Mouse (Mus musculus): Measurements from ENCODE around the gene Fgf8.

The Fgf8 gene

DNA sequence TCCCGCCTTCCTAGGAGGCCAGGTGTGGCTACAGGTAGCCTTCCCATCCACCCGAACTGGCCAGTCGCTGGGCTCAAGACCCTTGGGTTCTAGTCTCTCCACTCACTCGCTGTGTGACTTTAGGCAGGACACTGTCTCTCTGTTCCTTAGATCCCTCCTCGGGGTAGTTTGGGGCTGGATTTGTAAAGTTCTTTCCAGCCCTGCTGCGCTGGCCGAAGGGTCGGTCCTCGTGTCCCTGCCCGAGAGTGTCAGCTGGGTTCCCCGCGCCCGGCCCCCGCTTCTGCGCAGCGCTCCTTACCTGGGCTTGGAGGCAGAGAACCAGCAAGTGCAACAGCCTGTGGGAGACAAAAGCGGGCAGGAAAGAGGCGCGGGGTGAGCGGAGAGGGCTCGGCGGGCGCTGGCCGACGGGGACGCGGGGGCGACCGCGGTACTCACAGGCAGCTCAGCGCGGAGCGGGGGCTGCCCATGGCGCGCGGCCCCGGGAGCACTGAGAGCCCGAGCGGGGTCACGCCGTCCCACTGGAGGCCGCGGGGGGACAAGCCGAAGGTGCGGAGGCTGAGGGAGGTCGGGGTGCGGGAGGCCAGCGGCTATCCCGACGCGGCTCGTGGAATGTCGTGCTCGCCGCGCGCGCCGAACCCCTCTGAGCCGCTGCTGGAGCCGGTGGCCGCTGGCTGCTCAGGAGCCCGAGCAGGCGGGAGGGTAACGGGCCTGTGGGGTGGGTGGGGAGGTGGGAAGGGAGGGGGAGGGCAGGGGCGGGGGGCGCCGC is at the start of gene Fgf8:
Fgf8 (minus strand) TSS at position 698 of the 766 bp plus-strand sequence.
- no peak for DNase-seq (ENCODE audit: low read depth, low spot score)

DNA sequence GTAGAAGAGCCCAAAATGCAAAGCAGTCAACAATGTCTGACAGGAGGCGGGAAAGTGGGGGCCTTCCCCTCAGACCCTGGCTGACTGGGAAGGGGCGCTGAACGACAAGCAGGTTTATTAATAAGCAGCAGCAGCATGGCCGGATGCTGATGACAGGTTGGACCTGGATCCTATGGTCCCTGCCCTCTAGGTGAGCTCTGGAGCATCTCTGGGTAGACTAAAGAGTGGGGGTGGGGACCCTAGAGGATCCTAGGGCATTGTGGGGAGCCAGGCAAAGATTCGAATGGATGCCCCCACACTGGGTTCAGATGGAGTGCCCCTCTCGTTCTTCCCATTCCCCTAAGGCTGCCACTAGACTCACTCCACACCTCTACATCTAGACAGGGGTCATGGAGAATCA is 49.7 kb upstream of the Fgf8 start:
- no peak for DNase-seq (ENCODE audit: low read depth, low spot score)

DNA sequence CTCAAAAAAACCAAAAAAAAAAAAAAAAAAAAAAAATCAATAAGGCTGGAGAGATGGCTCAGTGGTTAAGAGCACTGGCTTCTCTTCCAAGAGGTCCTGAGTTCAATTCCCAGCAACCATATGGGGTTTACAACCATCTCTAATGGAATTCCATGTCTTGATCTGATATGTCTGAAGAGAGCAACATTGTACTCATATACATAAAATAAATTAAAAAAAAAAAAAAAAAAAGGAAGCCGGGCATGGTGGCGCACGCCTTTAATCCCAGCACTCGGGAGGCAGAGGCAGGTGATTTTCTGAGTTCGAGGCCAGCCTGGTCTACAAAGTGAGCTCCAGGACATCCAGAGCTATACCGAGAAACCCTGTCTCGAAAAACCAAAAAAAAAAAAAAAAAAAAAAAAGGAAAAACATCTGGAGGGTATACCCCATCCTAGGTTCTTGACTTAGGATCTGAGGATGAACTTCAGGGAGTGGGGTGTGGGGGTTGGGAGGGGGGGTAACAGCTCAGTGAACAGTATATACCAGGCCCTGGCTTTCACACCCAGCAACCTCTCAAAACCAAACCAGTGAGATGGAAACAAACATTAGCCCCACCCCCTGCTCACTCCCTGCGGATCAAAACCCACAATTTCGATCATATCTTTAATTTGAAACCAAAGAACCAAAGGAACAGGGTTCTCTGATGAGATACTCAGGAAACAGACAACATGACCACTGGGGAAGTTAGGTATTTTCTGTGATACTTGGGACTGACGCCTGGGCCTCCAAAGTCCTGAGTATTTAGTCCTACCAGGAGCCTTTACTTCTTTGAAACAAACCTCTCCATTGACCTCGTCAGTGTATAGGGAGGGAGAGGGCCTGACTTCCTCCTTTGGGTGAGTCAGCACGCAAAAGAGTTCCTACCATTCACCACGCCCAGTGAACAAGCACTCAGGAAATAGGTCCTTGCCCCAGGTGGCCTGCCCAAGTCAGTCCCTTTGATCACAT is 47.5 kb upstream of the Fgf8 start:
- no peak for DNase-seq (ENCODE audit: low read depth, low spot score)

DNA sequence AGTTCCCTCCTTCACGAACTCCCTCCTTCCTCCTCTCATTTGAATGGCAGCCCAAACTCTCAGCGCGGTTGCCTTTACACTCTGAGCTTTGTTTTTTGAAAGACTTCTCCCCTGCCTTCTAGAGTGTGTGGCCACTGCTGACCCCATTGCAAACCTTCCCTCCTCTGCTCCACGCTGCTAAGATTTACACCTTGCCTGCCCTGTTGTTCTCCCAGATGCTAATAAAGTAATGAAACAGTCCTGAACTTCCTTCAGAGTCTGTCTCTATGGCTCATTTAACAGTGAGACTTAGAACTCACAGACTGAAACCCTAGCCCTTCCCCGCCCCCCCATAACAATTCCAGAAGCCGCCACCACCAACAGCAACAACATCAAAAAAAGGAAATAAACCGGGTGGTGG is 46.6 kb upstream of the Fgf8 start:
- no peak for DNase-seq (ENCODE audit: low read depth, low spot score)

DNA sequence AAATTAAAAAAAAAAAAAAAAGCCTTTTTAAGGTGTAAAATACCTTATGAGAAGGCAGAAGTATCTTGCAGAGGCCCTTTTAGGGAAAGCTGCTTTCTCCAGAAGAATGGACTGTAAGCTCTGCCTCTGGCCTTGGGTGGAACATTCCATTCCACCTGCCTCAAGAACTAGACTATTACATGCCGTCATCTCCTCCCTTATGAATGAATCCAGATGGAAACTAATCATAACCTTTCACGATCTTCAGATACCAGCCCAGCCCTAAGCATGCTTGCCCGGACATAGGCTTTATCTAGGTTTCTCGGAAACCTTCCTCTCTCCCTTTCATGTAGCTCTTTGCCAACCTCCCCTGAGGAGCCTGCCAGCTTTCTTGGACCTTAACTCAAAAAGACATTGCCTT is 45.6 kb upstream of the Fgf8 start:
- no peak for DNase-seq (ENCODE audit: low read depth, low spot score)

DNA sequence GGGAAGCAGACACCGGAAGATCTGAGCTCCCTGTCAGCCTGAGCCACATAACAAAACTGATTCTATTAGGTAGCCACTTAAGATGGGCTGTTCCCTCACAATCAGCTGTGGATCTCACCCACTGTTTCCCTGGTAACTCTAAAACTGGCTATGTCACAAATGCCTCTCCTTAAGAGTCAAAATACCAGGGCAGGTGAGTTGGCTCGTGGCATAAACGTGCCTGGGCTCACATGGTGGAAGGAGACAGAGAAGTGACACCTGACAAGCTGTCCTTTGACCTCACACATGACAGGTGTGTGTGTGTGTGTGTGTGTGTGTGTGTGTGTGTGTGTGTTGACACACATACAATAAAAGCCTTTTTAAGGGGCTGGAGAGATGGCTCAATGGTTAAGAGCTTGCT is 44.7 kb upstream of the Fgf8 start:
- DNase-seq (ENCODE audit: low read depth, low spot score), result no peak

DNA sequence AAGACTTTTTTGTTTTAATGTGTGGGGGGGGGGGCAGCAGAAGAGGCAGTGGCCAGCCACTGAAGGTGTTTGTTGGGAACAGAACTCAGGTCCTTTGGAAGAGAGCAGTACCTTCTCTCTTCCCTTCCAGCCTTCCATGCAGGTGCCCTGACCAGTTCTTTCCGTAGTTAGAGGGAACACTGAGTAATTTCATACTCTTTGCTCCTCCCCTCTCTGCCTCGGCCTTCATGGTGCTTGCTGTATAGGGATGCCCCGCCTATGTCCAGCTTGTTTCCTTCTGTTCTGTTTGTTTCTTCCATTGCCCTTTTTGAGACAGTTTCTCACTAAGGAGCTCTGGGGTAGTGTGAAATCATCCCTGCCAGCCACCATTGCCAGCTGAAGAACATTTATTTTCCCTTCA is 42.8 kb upstream of the Fgf8 start:
- DNase-seq (ENCODE audit: low read depth, low spot score), result no peak

DNA sequence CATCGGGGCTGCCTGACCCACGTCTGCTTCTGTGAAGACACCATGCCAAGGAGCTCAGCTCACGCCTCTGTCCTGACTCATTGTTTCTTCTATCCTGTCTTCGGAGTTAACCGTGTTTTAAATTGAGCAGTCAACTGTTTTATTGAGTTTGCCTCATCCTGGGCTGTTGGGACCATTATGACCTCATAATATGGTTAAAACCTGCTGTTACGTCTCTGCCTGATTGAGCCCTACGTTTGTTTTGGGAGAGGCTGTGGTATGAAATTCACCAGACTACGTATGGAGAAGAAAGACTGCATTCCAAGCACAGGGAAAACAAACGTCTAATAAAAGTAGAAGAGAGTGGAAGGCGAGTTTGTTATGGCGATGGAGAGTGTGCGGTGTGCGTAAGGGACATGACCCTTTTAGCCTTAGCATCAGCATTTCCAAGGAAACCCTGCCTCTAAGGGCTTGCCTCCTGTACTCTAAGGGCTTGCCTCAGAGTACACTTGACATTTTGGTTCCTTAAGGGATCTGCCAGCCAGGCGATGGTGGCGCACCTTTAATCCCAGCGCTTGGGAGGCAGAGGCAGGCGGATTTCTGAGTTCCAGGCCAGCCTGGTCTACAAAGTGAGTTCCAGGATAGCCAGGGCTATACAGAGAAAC is 41.3 kb upstream of the Fgf8 start:
- no peak for DNase-seq (ENCODE audit: low read depth, low spot score)

DNA sequence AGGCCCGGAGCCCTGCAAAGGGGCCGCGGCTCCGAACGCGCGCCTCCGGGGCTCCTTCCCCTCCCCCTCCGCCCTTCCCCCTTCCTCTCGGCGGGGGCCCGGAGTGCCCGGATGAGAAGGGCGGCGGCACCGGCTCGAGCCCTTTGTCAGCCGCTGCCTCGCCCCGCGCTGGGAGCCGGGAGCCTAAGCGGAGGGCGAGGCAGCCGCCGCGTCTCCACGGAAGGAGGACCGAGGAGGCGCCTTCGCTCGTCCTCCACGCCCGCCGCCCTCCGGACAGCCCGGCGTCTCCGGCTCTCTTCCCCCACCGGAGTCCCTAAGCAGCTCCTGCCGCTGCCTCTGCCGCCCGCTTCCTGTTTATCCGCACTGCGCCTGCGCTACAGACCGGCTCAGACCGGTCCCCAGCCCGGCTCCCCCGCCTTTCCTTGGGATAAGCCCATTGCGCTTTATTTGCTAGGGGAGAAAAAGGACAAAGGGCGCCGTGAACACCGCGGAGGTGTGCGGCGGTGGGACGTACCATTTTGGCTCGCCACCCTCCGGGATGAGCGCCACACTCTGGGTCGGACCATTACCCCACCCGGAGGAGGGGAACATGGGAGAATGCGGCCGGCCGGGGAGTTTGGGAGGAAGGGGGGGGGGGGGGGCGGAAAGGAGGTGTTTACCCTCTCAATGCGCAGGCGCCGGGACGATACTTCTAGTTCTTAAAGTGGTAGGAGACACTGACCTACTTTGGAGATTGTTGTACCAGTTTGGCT is 40.6 kb upstream of the Fgf8 start, which contains the start of gene Mgea5:
Mgea5 (minus strand) TSS at position 657 of the 752 bp plus-strand sequence.
- DNase-seq (ENCODE audit: low read depth, low spot score), result peak; percentile 99

DNA sequence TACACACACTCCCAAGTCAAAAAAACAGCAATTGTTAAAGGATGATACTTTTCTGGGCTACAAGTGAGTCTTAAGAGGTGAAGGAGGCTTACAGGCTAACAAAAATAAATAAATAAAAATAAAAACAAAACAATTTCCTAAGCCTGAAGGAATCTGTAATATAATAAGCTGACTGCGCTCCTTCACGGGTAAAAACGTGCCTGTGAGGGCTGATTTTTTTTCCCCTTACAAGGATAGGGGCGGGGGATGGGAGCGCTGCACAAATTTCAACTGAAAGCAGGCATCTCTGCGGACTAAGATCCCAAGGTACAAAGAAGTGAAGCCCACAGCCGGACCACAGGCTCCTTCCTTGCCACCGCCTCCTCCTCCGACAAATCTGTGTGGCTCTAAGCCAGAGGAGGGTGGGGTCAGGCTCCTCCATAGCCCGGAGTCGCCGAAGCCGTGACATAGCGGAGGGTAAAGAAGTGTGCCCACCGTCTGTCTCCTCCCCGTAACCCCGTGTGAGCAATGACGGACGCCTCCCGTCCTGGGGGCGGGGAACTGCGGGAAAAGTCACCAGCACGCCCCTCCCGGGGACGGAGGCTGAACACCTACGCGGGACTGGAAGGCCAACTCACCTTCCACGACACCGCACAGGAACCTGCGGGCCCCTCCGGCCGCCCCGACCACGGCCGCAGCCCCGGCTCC is 39.7 kb upstream of the Fgf8 start:
- DNase-seq (ENCODE audit: low read depth, low spot score), result peak; percentile 54

DNA sequence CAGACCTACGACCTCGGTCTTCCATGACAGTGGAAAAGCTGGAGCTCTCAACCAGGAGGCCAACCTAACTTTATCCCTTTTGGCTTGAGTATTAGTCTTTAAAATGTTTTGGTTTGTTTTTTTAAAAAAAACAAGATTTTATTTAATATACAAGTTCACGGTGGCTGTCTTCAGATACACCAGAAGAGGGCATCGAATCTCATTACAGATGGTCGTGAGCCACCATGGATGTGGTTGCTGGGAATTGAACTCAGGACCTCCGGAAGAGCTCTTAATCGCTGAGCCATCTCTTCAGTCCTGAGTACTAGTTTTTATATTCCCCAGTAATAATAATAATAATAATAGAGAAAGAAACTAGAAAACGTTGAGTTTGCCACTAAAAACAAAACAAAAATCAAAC is 39.0 kb upstream of the Fgf8 start:
- no peak for DNase-seq (ENCODE audit: low read depth, low spot score)

DNA sequence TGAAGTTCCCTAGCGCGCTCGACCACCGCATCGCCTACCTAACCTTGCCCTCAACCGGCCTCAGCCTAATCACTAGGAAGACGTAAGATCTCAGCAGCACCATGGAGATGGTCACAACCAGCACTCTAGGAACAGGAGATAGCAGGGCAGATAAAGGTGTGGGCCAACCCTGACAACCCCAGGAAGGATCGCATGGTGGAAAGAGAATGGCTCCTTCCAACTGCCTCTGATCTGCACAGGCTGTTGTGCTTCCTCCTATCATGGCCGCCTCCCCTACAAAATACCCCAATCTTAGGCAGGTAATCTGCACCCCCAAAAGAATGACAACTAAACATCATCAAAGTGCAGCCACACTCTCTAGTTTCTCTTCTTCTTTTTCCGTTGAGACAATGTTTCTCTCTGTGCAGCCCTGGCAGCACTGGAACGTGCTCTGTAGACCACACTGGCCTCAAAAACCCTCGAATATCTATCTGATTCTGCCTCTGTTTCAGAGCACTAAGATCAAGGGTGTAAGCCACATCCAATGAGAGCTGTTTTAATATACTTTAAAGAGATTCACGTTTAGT is 37.7 kb upstream of the Fgf8 start:
- no peak for DNase-seq (ENCODE audit: low read depth, low spot score)

DNA sequence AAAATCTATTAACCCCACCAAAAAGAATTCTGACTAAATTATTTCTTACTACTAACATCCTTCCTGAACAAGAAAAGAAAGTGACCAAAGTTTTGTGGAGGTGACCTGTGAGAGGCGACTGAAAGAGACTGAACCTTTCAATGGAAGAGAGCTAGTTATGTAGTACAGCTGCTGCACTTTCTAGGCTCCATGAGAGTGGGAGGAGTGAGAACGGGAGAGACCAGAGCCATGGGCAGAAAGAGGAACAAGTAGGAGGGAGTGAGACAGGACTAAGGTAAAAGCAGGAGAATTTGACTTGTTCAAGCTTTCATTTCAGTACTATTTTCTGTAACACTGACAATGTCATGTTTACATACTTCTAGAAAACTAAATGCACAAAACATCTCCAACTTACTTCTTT is 32.8 kb upstream of the Fgf8 start:
- no peak for DNase-seq (ENCODE audit: low read depth, low spot score)

DNA sequence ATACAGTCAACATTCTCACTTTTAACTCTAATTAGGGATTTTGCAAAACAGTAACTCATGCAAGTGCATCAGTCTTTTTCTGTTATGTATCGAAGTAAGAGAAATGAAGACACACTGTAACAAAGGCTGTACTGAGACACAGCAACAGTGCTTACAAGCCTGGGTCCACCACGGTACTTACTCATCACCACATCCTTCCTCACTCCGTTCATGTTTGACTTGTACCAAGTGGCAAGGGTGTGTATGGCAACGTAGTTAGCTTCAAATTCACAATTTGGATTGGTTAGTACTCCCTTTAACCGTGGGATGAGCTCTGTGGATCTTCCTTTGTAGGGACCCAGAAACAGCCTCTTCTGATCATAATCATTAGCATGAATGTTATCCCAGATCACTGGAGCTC is 28.8 kb upstream of the Fgf8 start:
- no peak for DNase-seq (ENCODE audit: low read depth, low spot score)

DNA sequence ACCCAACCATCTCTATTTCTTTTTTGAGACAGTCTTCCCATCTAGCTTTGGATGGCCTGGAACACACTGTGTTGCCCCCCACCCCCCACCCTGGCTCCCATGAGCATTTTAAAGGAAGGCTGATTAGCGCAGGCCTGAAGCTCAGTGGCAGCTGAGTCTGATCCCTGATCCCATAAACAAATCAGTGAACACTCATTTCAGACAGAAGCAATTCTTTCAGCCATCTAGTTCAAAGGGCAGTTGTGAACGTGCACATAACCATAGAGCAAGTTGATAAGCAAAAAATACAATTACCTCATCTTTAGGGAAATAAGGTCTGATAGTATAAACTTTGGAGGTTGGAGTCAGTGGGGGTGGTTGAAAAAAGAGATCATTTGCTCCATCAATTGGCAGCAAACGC is 18.1 kb upstream of the Fgf8 start:
- DNase-seq (ENCODE audit: low read depth, low spot score), result no peak

DNA sequence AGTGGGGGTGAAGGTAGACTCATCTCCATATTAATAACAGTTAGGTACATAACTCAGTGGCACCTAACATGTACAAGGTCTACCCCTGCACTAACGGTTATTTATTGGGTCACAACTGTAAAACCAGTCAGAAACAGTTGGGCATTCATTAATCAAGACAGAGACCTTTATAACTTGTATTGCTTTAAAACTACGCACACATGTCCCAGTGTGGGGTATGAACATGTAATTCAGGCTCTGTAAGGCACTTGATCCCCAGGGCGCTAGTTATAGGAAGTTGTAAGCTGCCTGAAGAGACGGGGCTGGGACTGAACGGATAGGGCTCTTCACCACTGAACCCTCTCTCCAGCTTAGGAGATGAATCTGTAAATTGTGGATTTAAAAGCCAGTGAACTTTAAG is 16.0 kb upstream of the Fgf8 start:
- no peak for DNase-seq (ENCODE audit: low read depth, low spot score)

DNA sequence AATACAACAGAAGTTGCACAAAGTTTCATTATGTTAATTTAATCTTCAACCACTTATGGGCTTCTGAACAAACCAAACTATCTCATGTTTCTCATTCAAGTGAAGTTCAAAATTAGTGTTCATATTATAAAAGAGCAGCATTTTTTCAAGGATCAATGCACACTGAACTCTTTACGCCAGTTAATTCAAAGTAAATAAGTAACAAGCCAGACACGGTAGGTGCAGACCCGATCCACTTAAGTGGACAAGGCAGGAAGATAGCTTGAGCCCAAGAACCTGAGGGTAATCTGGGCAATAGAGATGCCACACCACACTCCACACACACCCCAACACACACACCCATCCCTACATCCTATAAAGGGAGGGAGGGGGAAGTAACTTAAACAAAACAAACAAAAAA is 10.8 kb upstream of the Fgf8 start:
- no peak for DNase-seq (ENCODE audit: low read depth, low spot score)

DNA sequence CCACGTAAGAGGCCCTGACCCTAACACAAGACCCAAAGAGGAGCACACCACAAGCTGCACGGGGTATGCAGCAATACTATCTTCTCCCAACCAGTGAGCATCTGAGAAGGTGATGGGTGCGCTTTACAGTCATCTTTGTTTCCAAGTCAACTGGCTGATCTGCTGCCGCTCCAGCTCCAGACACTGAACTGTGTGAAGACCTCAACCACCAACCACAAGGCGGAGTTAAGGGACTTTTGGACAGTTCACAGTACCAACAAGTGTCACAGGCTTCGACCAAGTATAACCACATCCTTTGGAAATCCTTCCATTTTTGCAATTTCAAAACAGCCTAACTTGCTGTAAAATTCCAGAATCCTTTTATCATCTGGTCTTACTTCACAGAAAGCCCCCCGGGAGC is 9.2 kb upstream of the Fgf8 start:
- DNase-seq (ENCODE audit: low read depth, low spot score), result no peak

DNA sequence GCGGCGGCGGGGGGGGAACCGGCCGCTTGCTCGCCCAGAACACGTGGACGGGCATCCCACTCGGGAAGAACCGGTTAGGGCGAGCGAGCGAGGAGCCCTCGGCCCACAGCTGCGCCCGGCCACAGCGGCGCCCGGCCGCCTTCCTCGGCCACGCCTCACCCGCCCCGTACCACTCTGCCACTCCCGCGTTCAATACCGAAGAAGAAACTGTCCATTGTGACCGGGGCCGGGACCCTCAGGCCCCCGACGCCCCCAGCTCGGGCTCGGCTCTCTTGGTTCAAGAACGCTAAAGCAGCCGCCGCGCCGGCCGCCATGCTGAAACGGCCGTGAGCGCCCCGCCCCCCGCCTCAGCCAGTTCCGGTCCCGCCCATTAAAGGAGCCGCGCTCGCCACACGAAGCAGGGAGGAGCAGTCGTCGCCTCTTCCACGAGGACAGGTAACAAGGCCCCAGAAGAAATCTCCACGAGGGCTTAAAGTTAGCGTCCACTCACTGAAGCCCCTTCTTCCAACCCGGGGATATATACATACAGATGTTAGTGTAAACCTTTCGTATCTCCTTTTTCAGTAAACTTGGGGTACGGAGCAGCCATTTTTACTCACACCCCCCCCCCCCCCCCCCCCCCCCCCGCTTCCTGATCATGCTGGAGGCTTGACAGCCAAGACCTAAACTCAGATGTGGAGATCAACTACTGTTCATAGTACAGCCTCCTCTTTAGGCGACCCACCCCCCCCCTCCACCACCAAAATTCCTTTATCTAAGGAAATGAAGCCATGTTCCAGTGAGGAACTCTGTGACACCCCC is 6.7 kb upstream of the Fgf8 start, which contains the start of gene Npm3:
Npm3 (minus strand) TSS at position 349 of the 801 bp plus-strand sequence.
- DNase-seq (ENCODE audit: low read depth, low spot score), result peak; percentile 69
